Mouse (Mus musculus): Measurements from ENCODE around the gene Onecut1.

The Onecut1 gene

GRCm38 (mm10) chr9:74860461-74860860 lies 1.3 kb upstream of the Onecut1 start:
- DNase-seq (ENCODE audit: low spot score) = no peak

GRCm38 (mm10) chr9:74862096-74862780 lies 517 bp downstream of the Onecut1 start:
- DNase-seq (ENCODE audit: low spot score) = no peak

GRCm38 (mm10) chr9:74862783-74863654 lies 1.3 kb downstream of the Onecut1 start:
- no peak for DNase-seq (ENCODE audit: low spot score)

- no peak for DNase-seq (ENCODE audit: low spot score)
Observed at GRCm38 (mm10) chr9:74863655-74864443, 2.1 kb downstream of the Onecut1 start.

GRCm38 (mm10) chr9:74864471-74864870 lies 2.8 kb downstream of the Onecut1 start:
- DNase-seq (ENCODE audit: low spot score) = no peak

- no peak for DNase-seq (ENCODE audit: low spot score)
Observed at GRCm38 (mm10) chr9:74866596-74867313, 5.0 kb downstream of the Onecut1 start.

- peak; percentile 29 for DNase-seq (ENCODE audit: low spot score)
Observed at GRCm38 (mm10) chr9:74867641-74868205, 6.0 kb downstream of the Onecut1 start.

GRCm38 (mm10) chr9:74868336-74868950 lies 6.7 kb downstream of the Onecut1 start:
- no peak for DNase-seq (ENCODE audit: low spot score)

GRCm38 (mm10) chr9:74870960-74871688 lies 9.4 kb downstream of the Onecut1 start:
- peak; percentile 32 for DNase-seq (ENCODE audit: low spot score)

GRCm38 (mm10) chr9:74876328-74876727 lies 14.6 kb downstream of the Onecut1 start:
- DNase-seq (ENCODE audit: low spot score) = no peak

- DNase-seq (ENCODE audit: low spot score) = no peak
Observed at GRCm38 (mm10) chr9:74877709-74878108, 16.0 kb downstream of the Onecut1 start.

GRCm38 (mm10) chr9:74887866-74888265 lies 26.1 kb downstream of the Onecut1 start:
- no peak for DNase-seq (ENCODE audit: low spot score)

- no peak for DNase-seq (ENCODE audit: low spot score)
Observed at GRCm38 (mm10) chr9:74896742-74897141, 35.0 kb downstream of the Onecut1 start.

GRCm38 (mm10) chr9:74897375-74897982 lies 35.8 kb downstream of the Onecut1 start:
- DNase-seq (ENCODE audit: low spot score) = no peak

GRCm38 (mm10) chr9:74900141-74900540 lies 38.4 kb downstream of the Onecut1 start:
- DNase-seq (ENCODE audit: low spot score) = no peak

- DNase-seq (ENCODE audit: low spot score) = peak; percentile 81
Observed at GRCm38 (mm10) chr9:74904866-74905508, 43.3 kb downstream of the Onecut1 start.

- DNase-seq (ENCODE audit: low spot score) = peak; percentile 87
Observed at GRCm38 (mm10) chr9:74906951-74907350, 45.2 kb downstream of the Onecut1 start.

GRCm38 (mm10) chr9:74909245-74909644 lies 47.5 kb downstream of the Onecut1 start:
- peak; percentile 43 for DNase-seq (ENCODE audit: low spot score)

GRCm38 (mm10) chr9:74910226-74910759 lies 48.6 kb downstream of the Onecut1 start:
- no peak for DNase-seq (ENCODE audit: low spot score)

Data from lung, postnatal 25 days (tissue).